Mouse (Mus musculus) kidney, embryonic 16.5 days (tissue): ENCODE measurements around the gene Tars. TPM values are rescaled to one million over a fixed set of nuclear protein-coding genes. Genes with fewer than 3 reads are reported as not detected.

Experiments used
- ATAC-seq: fragments of 200-750 bp; cut with Nextera tagmentation; 2 replicates; pipeline ENCODE4 v1.8.0; 2017; ENCODE audit warnings: moderate TSS enrichment; ENCODE audit not compliant: low FRiP score, low TSS enrichment
- H3K27ac ChIP-seq: fragments of 300-500 bp; sonication (generic); 2 replicates; pipeline ENCODE4 v1.5.1; 2014; ENCODE audit warnings: low read length
- H3K27me3 ChIP-seq: fragments of 300-500 bp; sonication (generic); 2 replicates; pipeline ENCODE4 v1.6.1; 2014; ENCODE audit warnings: low read length, control low read depth, mixed read lengths; ENCODE audit not compliant: insufficient read depth
- H3K36me3 ChIP-seq: fragments of 300-500 bp; sonication (generic); 2 replicates; pipeline ENCODE4 v1.6.1; 2014; ENCODE audit warnings: low read length, control low read depth, mixed read lengths; ENCODE audit not compliant: insufficient read depth
- H3K4me1 ChIP-seq: fragments of 300-500 bp; sonication (generic); 2 replicates; pipeline ENCODE4 v1.6.1; 2014; ENCODE audit warnings: low read length, control low read depth, mixed read lengths; ENCODE audit not compliant: insufficient read depth
- H3K4me2 ChIP-seq: fragments of 300-500 bp; sonication (generic); replicated peaks from 2 replicates; pipeline ENCODE4 v1.6.1; 2014; ENCODE audit warnings: low read depth, low read length
- H3K4me3 ChIP-seq: fragments of 300-500 bp; sonication (generic); 2 replicates; pipeline ENCODE4 v1.5.1; 2014; ENCODE audit warnings: mild to moderate bottlenecking, low read length
- H3K9ac ChIP-seq: fragments of 300-500 bp; sonication (generic); replicated peaks from 2 replicates; pipeline ENCODE4 v1.6.1; 2014; ENCODE audit warnings: low read length
- H3K9me3 ChIP-seq: fragments of 300-500 bp; sonication (generic); 2 replicates; pipeline ENCODE4 v1.6.1; 2016; ENCODE audit warnings: low read length, control low read depth
- WGBS: fragments of 180-500 bp; shearing (Covaris S2); extraction: QIAGEN DNeasy Blood & Tissue Kit; methylation state at CpG from one replicate; pipeline ENCODE4 v1.1.7; 2014; 5-methylcytosine and 5-hydroxymethylcytosine counted together
- polyA plus RNA-seq: library from polyadenylated mRNA; unstranded; fragments of >200 nt; fragmentation: Nextera tagmentation; extraction: Ambion mirVana; gene quantifications from 2 replicates; pipeline ENCODE4 v1.2.1, GENCODE M21; 2015

Tars gene
- polyA plus RNA-seq, 1 experiment from 2014 or later = 66.9 TPM

DNA sequence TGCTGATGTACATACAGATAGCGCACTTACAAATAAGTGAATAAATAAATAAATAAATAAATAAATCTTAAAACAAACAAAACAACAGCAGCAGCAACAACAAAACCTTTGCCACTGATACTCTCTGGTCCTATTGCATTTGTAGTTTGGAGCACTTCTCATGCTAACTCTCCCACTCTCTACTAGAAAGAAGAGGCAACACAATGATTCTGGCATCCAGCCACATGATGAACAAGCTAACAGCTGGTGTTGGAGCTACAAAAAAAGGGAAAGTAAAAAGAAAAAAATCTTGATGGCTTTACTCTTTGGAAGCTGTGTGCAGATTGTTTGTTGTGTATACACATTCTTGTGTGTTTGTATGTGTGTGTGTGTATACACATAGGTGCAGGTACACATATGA lies 34.7 kb downstream of the Tars start:
- no peak for ATAC-seq
- no peaks in the 10 kb centered on the region for H3K36me3 ChIP-seq
- no peaks in the 10 kb centered on the region for H3K4me1 ChIP-seq
- H3K4me3 ChIP-seq = no peak overlapping the region
- H3K4me2 ChIP-seq = no peak overlapping the region
- no peak overlapping the region for H3K9ac ChIP-seq
- H3K9me3 ChIP-seq = no peaks in the 10 kb centered on the region
- no peaks in the 10 kb centered on the region for H3K27me3 ChIP-seq
- 90% methylated on average over 1 of the region's 1 CpGs for WGBS
- no peak overlapping the region for H3K27ac ChIP-seq

DNA sequence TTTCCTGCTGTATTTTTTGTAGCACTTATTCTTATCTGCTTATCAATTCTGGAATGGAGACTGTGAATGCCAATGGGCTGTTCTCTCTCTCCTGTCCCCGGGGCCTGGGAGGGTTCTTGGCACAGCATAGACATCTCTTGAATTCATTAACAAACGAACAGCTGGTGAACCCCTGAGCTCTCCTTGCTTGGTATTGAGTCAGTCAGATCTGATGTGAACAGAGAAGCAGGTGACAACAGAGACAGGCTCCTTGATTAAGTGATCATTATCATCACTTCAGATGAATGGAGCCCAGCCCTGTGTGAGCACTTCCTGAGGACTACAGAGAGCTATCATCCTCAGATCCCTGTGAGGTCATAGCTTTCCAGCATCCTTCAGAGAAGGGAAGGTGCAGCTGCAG lies 35.4 kb downstream of the Tars start:
- WGBS = 41% methylated on average over 2 of the region's 2 CpGs
- H3K27me3 ChIP-seq = no peaks in the 10 kb centered on the region
- ATAC-seq = no peak
- H3K4me3 ChIP-seq = no peak overlapping the region
- H3K9ac ChIP-seq = no peak overlapping the region
- H3K4me1 ChIP-seq = no peaks in the 10 kb centered on the region
- H3K36me3 ChIP-seq = no peaks in the 10 kb centered on the region
- no peaks in the 10 kb centered on the region for H3K9me3 ChIP-seq
- H3K27ac ChIP-seq = no peak overlapping the region
- H3K4me2 ChIP-seq = no peak overlapping the region

DNA sequence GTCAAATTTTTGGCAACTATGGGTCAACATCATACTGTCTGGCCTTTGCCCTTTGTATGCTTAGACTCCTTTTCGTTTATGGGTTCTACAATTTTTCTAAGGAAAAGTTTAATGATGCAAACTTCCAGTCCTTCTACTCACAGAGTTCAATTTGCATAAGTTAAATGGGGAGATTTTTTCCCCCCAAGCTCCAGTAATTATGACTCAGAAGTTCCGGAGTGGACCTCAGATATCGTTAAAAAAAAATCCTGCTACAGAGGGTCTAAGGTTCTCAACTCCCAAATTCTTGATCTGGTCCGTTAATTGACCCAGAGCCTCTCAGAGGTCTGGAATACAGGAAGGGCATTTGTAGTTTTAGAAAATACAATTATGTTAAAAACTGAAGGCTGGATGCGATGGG lies 37.6 kb downstream of the Tars start:
- Histone ChIP-seq H3K9me3 (no peaks in the 10 kb centered on the region), H3K9ac (no peak overlapping the region), H3K36me3 (no peaks in the 10 kb centered on the region), H3K4me1 (no peaks in the 10 kb centered on the region), H3K4me3 (no peak overlapping the region), H3K27ac (no peak overlapping the region), H3K4me2 (no peak overlapping the region), H3K27me3 (no peaks in the 10 kb centered on the region)
- ATAC-seq = no peak
- 73% methylated on average over 5 of the region's 5 CpGs for WGBS

DNA sequence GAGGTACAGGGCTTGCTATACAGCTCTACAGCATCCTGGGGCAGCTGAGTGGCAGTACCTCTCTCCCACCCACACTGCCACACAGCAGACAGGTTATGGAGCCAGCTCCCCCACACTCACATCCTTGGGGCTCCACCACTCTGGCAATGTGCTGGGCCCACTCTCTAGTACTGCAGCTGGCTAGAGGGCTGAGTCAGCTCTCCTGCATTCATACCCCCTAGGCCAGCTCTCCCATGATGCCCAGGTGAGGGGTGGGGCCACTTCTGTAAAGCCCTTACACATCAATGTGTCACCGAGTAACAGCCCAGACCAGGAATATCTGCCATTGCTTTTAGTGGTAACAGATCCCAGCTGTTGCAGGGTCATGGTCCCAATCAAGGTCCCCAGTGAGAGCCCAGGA lies 38.6 kb downstream of the Tars start:
- Histone ChIP-seq H3K9me3 (no peaks in the 10 kb centered on the region), H3K4me1 (no peaks in the 10 kb centered on the region), H3K9ac (no peak overlapping the region), H3K4me2 (no peak overlapping the region), H3K27me3 (no peaks in the 10 kb centered on the region), H3K4me3 (no peak overlapping the region), H3K27ac (no peak overlapping the region), H3K36me3 (no peaks in the 10 kb centered on the region)
- WGBS = 76% methylated on average over 1 of the region's 1 CpGs
- peak; percentile 31 for ATAC-seq

DNA sequence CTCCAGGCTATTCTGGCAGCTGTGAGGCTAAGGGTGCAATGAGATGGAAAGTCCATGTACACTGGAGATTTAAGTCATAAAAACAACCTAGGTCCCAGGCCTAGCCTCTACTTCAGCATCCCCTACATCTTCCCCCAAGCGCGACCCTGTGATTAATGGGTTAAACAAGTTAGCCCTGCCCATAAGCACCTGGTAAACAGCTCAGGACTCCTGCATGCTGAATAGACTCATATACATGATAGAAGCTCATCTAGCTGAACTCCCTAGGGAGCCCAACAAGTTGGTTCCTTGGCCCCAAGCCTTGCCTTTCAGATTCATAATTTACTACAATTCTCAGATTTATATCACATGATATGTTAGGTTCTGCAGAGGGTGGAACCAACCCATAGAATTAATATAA lies 42.0 kb downstream of the Tars start:
- Histone ChIP-seq H3K9ac (no peak overlapping the region), H3K27me3 (no peaks in the 10 kb centered on the region), H3K36me3 (no peaks in the 10 kb centered on the region), H3K4me3 (no peak overlapping the region), H3K9me3 (no peaks in the 10 kb centered on the region), H3K4me1 (no peaks in the 10 kb centered on the region), H3K27ac (no peak overlapping the region), H3K4me2 (no peak overlapping the region)
- WGBS = 92% methylated on average over 2 of the region's 2 CpGs
- no peak for ATAC-seq

DNA sequence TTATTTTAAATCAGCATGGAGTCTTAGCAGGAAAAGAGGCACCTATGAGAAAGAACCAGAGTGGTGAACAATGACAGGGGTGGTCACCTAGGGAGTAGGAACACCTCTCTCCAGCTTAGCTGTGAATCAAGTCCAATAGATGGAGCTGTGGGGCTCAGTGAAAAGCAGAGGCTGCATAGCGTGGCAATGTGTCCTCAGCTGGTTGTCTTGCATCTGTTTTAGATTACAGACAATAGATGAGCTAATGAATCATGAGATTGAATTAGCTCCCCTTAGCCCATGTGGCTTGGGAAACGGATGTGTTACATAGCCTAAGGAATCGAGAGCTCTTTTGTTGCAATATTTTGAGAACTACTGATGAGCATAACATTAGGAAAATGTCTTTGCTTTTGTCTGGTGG lies 43.6 kb downstream of the Tars start:
- H3K9me3 ChIP-seq = no peaks in the 10 kb centered on the region
- no peak for ATAC-seq
- no peak overlapping the region for H3K4me2 ChIP-seq
- H3K27me3 ChIP-seq = no peaks in the 10 kb centered on the region
- WGBS = 79% methylated on average over 3 of the region's 3 CpGs
- no peak overlapping the region for H3K4me3 ChIP-seq
- H3K4me1 ChIP-seq = no peaks in the 10 kb centered on the region
- H3K36me3 ChIP-seq = no peaks in the 10 kb centered on the region
- H3K9ac ChIP-seq = no peak overlapping the region
- H3K27ac ChIP-seq = no peak overlapping the region

DNA sequence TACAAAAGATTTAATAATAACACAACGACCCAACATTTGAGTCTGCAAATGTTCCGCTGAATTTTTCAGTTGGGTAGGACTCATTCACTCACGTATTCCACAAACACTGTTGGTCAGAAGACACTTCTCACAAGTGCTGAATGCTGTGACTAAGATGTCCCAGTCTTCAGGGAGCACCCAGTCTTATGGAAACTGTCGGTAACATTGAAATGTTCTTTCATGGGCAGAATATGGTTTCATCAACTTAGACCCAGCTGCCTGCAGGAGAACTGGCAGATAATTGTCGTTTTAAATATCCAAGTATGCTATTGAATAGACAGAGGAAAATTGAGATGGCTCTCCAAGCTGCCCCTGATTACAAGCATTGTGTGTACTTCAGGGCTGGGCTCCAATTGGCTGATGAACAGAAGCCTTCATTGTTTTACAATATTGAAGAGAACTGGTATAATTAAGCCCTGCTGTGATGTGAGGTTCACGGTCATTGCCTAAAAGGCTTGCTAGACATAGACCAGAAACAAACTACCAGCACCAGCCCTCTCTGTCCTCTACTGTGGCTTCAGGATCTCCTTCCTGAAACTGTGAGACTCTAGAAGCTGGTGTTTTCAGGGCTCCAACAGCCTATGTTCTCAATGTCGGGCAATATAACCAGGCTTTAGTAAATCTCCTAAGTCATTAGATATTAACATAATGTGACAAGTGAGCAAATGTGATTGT lies 59.8 kb downstream of the Tars start:
- Histone ChIP-seq H3K4me1 (no peaks in the 10 kb centered on the region), H3K9me3 (no peaks in the 10 kb centered on the region), H3K4me2 (no peak overlapping the region), H3K9ac (no peak overlapping the region), H3K27me3 (no peaks in the 10 kb centered on the region), H3K4me3 (no peak overlapping the region), H3K27ac (no peak overlapping the region), H3K36me3 (no peaks in the 10 kb centered on the region)
- no peak for ATAC-seq
- 89% methylated on average over 7 of the region's 7 CpGs for WGBS
